Mouse (Mus musculus) forebrain, embryonic 11.5 days (tissue): ENCODE data around the gene Pram1. TPM values are rescaled to one million over a fixed set of nuclear protein-coding genes. Genes with fewer than 3 reads are reported as not detected.
"Not testable (repeated sequence)": the region's sequence is repeated elsewhere in the genome, so short reads cannot be mapped to it uniquely, and the experiment has no call there.

ENCODE experiments used
- ATAC-seq: fragments of 200-750 bp; cut with Nextera tagmentation; replicated peaks from 2 replicates; pipeline ENCODE4 v1.8.0; 2017; ENCODE audit warnings: moderate TSS enrichment; ENCODE audit not compliant: low FRiP score
- DNase-seq: peaks from one replicate; pipeline ENCODE4 v3.0.0-alpha.2; 2017; ENCODE audit warnings: low spot score
- H3K27ac ChIP-seq: fragments of 300-500 bp; sonication (generic); 2 replicates; pipeline ENCODE4 v1.5.1; 2014; ENCODE audit warnings: low read depth, low read length
- H3K27me3 ChIP-seq: fragments of 300-500 bp; sonication (generic); 2 replicates; pipeline ENCODE4 v1.6.1; 2014; ENCODE audit warnings: mild to moderate bottlenecking, low read length, mixed read lengths; ENCODE audit not compliant: control insufficient read depth, insufficient read depth
- H3K36me3 ChIP-seq: fragments of 300-500 bp; sonication (generic); 2 replicates; pipeline ENCODE4 v1.6.1; 2014; ENCODE audit warnings: mild to moderate bottlenecking, low read length, moderate library complexity, mixed read lengths; ENCODE audit not compliant: control insufficient read depth, insufficient read depth
- H3K4me1 ChIP-seq: fragments of 300-500 bp; sonication (generic); replicated peaks from 2 replicates; pipeline ENCODE4 v1.6.1; 2014; ENCODE audit warnings: low read length, mixed read lengths; ENCODE audit not compliant: control insufficient read depth, insufficient read depth
- H3K4me2 ChIP-seq: fragments of 300-500 bp; sonication (generic); 2 replicates; pipeline ENCODE4 v1.6.1; 2014; ENCODE audit warnings: low read depth, mild to moderate bottlenecking, low read length, moderate library complexity, mixed read lengths; ENCODE audit not compliant: severe bottlenecking
- H3K4me3 ChIP-seq: fragments of 300-500 bp; sonication (generic); 2 replicates; pipeline ENCODE4 v1.5.1; 2014; ENCODE audit warnings: low read depth, low read length
- H3K9ac ChIP-seq: fragments of 300-500 bp; sonication (generic); 2 replicates; pipeline ENCODE4 v1.6.1; 2014; ENCODE audit warnings: low read length
- H3K9me3 ChIP-seq: fragments of 300-500 bp; sonication (generic); 2 replicates; pipeline ENCODE4 v1.6.1; 2016; ENCODE audit warnings: low read length, mixed read lengths; ENCODE audit not compliant: control insufficient read depth
- WGBS: fragments of 180-500 bp; shearing (Covaris S2); extraction: QIAGEN DNeasy Blood & Tissue Kit; methylation state at CpG from one replicate; pipeline ENCODE4 v1.1.7; 2014; 5-methylcytosine and 5-hydroxymethylcytosine counted together
- polyA plus RNA-seq: library from polyadenylated mRNA; unstranded; fragments of >200 nt; fragmentation: Nextera tagmentation; extraction: Ambion mirVana; gene quantifications from 2 replicates; pipeline ENCODE4 v1.2.1, GENCODE M21; 2014

Pram1 gene
- polyA plus RNA-seq, result 0.61 and 1.2 TPM in 2 replicates

DNA sequence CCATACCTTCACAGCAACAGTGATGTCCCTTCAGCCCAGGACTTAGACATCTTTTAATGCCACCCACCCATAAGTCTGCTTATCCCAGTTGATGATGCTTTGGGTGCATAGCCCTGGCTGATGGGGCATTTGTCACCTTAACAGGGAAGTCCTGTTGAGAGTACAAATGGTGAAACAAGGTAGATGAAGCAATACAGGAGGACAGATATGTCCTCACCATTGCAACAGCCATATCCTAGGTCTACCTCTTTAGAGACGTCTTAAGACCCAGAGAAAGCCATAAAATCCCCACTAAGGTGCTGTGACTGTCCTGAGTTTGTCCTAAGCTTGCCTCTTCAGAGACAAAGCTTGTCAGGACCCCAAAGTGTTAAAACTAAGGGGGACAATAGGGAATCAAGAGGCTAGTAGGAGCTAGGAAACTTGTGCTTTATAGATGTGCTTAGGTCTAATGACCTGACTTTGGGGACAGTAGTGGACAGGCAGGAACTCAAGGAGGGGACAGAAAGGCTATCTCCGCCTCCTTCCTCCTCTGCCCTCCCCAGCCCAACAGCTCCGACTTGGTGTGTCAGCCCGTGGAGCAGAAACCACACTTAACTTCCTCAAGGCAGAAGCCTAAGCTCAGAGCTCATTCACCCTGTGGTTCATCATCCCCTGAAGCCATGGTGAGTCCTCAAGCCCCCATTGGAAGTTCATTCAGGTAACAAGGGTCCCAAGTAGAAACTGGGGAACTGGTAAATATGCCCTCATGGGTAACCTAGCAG is at the start of gene Pram1:
TSS of gene Pram1 (plus strand) at position 541 of the 761 bp plus-strand sequence.
- ATAC-seq (no peak), DNase-seq (no peak)
- Histone ChIP-seq H3K27ac (no peak within 1 kb of the TSS), H3K4me1 (no peaks in the 10 kb centered on the region), H3K36me3 (no peaks in the 10 kb centered on the region), H3K9me3 (no peaks in the 10 kb centered on the region), H3K9ac (no peak within 1 kb of the TSS), H3K27me3 (no peaks in the 10 kb centered on the region), H3K4me3 (no peak within 1 kb of the TSS), H3K4me2 (no peak within 1 kb of the TSS)
- 88% methylated on average over 4 of the region's 4 CpGs for WGBS

DNA sequence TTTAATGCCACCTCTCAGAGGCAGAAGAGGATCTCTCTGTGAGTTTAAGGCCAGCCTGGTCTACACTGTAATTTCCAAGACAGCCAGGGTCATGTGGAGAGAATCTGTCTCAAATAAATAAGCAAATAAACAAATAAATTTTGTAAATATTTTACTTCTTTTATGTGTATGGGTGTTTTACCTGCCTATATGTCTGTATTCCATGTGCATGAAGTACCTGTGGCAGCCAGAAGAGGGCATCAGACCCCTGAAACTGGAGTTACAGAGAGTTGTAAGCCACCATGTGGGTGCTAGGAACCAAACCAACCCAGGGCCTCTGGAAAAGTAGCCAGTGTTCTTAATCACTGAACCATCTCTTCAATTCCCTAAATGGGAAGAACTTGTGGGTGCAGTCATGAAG is 40.6 kb upstream of the Pram1 start:
- Histone ChIP-seq H3K4me3 (no peak overlapping the region), H3K9me3 (no peaks in the 10 kb centered on the region), H3K27ac (no peak overlapping the region), H3K4me2 (no peak overlapping the region), H3K4me1 (no peaks in the 10 kb centered on the region), H3K36me3 (no peaks in the 10 kb centered on the region), H3K27me3 (no peaks in the 10 kb centered on the region), H3K9ac (no peak overlapping the region)
- DNase-seq (no peak), ATAC-seq (no peak)

DNA sequence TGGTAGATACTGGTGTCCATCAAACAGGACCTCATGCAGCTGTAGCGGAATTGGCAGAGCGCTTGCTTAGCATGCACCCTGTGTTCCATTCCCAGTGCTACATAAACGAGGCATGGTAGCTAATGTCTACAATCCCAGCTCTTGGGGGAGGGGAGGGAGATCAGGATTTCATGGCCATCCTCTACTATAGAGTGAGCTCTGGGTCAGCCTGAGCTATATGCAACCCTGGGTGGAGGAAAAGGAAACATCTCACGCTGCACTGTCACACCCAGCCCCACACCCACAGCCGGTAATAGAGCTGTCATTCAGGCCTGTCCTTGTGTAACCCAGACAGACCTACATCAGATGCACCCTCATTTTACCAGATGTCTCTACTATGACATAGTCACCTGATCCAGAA is 39.4 kb upstream of the Pram1 start:
- WGBS, result 91% methylated on average over 5 of the region's 5 CpGs
- no peak for ATAC-seq

DNA sequence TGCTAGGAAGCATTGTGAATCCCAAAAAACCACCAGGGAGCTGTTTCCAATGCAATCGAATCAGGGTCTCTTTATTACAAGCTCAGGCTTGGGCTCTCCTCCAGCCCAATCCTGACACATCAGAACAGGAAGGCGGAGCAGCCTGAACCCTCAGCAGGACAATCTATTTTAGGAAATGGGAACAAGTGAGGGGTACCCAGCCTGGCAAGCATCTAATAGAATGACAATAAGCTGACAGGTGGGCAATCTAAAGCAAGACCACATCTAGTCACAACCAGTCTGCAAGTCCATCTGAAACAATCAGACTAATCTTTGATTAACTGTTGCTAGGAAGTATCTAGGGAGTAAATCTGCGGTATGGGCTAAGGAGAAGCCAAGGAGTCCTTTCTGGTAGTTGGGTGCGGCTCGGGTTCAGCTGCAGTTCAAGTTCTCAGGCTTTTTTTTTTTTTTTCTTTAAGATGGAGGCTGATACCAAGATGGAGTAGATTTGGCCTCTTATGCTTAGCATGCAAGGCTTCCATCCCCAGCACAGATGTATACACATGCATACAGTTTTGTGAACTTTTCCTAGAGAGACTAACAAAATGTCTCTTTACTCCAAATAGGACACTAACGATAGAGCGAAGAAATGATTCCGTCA is 37.9 kb upstream of the Pram1 start:
- Histone ChIP-seq H3K4me1 (no peaks in the 10 kb centered on the region), H3K4me3 (no peak overlapping the region), H3K9me3 (no peaks in the 10 kb centered on the region), H3K4me2 (no peak overlapping the region), H3K27me3 (no peaks in the 10 kb centered on the region), H3K27ac (no peak overlapping the region), H3K36me3 (no peaks in the 10 kb centered on the region), H3K9ac (no peak overlapping the region)
- DNase-seq (no peak), ATAC-seq (no peak)
- 90% methylated on average over 8 of the region's 8 CpGs for WGBS

More for the DNA sequence above, 39.4 kb upstream of the Pram1 start:
- H3K9ac ChIP-seq, result no peak overlapping the region
- H3K4me1 ChIP-seq, result no peaks in the 10 kb centered on the region
- no peak overlapping the region for H3K4me3 ChIP-seq
- no peak overlapping the region for H3K4me2 ChIP-seq
- no peak for DNase-seq
- no peaks in the 10 kb centered on the region for H3K36me3 ChIP-seq
- no peaks in the 10 kb centered on the region for H3K27me3 ChIP-seq
- no peak overlapping the region for H3K27ac ChIP-seq
- no peaks in the 10 kb centered on the region for H3K9me3 ChIP-seq

GRCm38 (mm10) chr17:33600831-33601230 is 37.0 kb upstream of the Pram1 start:
- no peak for DNase-seq
- WGBS, result 89% methylated on average over 3 of the region's 3 CpGs

DNA sequence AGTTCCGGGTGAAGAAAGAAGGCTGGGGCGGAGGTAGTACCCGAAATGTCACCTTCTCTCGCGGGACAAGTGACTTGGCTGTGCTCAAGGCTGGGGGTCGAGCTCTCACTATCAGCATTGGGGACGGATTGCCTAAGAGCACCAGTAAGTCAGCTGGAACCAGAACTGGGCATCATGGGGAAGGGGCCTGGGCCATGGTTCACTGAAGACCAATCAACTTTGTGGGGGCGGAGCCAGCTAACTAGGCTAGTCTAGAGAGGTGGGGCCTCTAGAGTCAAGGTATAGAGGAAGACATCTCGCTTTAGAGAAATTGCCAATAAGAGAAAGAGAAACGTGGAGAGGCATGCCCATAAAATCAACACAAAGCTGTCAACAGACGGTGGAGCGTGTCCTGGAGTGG is 35.9 kb upstream of the Pram1 start:
- ATAC-seq, result no peak
- WGBS, result 86% methylated on average over 12 of the region's 12 CpGs
- Histone ChIP-seq H3K36me3 (no peaks in the 10 kb centered on the region), H3K4me2 (no peak overlapping the region), H3K9ac (no peak overlapping the region), H3K4me1 (no peaks in the 10 kb centered on the region), H3K27me3 (no peaks in the 10 kb centered on the region), H3K27ac (no peak overlapping the region), H3K4me3 (no peak overlapping the region), H3K9me3 (no peaks in the 10 kb centered on the region)
- no peak for DNase-seq

More at GRCm38 (mm10) chr17:33600831-33601230, 37.0 kb upstream of the Pram1 start:
- no peak overlapping the region for H3K4me3 ChIP-seq
- no peak overlapping the region for H3K9ac ChIP-seq
- H3K36me3 ChIP-seq, result no peaks in the 10 kb centered on the region
- H3K27ac ChIP-seq, result no peak overlapping the region
- no peaks in the 10 kb centered on the region for H3K9me3 ChIP-seq
- H3K4me1 ChIP-seq, result no peaks in the 10 kb centered on the region
- no peak overlapping the region for H3K4me2 ChIP-seq
- no peaks in the 10 kb centered on the region for H3K27me3 ChIP-seq
- no peak for ATAC-seq

- ATAC-seq, result no peak
- no peak overlapping the region for H3K4me2 ChIP-seq
- H3K4me3 ChIP-seq, result no peak overlapping the region
- H3K27ac ChIP-seq, result no peak overlapping the region
- 87% methylated on average over 2 of the region's 2 CpGs for WGBS
- H3K9ac ChIP-seq, result no peak overlapping the region
- H3K4me1 ChIP-seq, result no peaks in the 10 kb centered on the region
- H3K27me3 ChIP-seq, result no peaks in the 10 kb centered on the region
- no peaks in the 10 kb centered on the region for H3K36me3 ChIP-seq
- DNase-seq, result no peak
- no peaks in the 10 kb centered on the region for H3K9me3 ChIP-seq
Measured at GRCm38 (mm10) chr17:33607273-33607672, 30.6 kb upstream of the Pram1 start.

- DNase-seq (no peak), ATAC-seq (no peak)
- 82% methylated on average over 7 of the region's 7 CpGs for WGBS
- Histone ChIP-seq H3K9ac (no peak overlapping the region), H3K4me1 (no peaks in the 10 kb centered on the region), H3K4me3 (no peak overlapping the region), H3K27me3 (no peaks in the 10 kb centered on the region), H3K4me2 (no peak overlapping the region), H3K36me3 (no peaks in the 10 kb centered on the region), H3K27ac (no peak overlapping the region), H3K9me3 (no peaks in the 10 kb centered on the region)
Measured at GRCm38 (mm10) chr17:33610548-33610947, 27.3 kb upstream of the Pram1 start.

- not testable (repeated sequence) for ATAC-seq, H3K4me2 ChIP-seq, DNase-seq, H3K4me1 ChIP-seq, H3K27ac ChIP-seq, H3K36me3 ChIP-seq, H3K4me3 ChIP-seq, H3K27me3 ChIP-seq, H3K9me3 ChIP-seq, H3K9ac ChIP-seq
- 86% methylated on average over 5 of the region's 5 CpGs for WGBS
Measured at GRCm38 (mm10) chr17:33613726-33614125, 24.1 kb upstream of the Pram1 start.
